Mouse (Mus musculus): Measurements from ENCODE around the gene Vapa. TPM values are rescaled to one million over a fixed set of nuclear protein-coding genes. Genes with fewer than 3 reads are reported as not detected.
A peak's percentile ranks its signal among the peaks of the same experiment; 100 is the strongest.

The Vapa gene
- polyA plus RNA-seq (2015; fragmentation: Nextera tagmentation; extraction: Ambion mirVana): 191 and 196 TPM in 2 replicates

DNA sequence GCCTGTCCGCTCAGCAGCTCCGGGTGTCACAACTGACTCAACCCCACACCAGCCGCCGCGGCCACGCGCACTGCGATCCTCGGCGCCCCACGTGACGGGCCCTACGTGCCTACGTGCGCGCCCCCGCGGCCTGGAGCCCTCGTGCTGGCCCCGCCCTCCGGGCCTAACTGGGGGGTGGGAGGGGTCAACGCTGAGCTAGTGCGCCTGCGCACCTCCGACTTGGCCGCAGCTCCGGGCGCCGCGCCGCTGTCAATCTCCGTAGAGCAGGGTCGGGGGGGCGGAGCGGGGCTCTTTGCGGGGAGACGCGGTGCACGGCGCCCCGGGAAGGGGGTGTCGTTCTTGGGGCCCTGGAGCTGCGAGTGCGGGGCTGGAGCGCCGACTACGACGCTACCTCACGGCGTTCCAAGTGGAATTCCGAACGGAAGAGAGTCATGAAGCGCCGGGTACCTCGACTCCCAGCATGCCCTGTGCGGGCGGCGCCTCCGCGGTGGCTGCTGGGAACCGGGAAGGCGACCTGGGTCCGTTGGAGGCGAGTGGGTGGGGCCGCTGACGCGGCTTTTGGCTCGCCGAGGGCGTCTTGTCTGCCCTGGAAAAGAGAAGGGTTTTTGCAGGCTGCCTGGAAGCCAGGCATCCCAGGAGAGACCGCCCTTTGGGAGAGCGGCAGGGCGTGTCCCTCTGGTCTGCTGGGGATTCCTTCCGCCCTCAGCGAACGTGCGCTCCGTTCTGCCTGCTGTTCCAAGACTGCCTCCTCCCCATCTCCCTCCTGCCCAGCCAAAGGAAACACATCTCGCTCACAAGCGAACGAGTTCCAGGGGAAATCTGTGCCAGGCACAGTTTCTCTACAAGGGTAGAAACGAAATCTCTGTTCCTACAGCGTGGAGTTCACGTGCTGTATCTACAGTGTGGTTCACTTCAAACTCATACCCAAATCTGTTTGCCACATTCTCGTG is at the start of gene Vapa:
Gene Vapa, minus strand, starts transcription at position 93 of the 950 bp plus-strand sequence.
- H3K27ac ChIP-seq: peak within 1 kb of the TSS; percentile 99
- under 1% methylated on average over 83 of the region's 85 CpGs for WGBS

DNA sequence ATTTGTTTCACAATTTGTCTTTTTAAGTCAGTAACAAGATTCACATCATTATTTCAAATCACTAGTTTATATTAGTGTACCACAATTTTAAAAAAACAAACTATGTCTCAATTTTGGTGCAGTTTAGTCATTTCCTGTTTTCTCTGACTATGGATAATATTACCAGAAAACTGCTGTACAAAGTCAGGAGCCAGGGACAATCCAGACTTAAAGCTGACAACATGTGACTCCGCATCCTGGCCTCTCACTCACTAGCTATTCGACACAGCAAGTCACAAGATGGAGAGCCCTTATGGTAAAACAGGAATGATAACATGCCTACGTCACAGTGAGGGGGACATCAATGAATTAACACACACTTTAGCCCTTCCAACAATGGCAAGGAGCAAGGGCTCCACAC is 49.3 kb upstream of the Vapa start:
- H3K27me3 ChIP-seq: no peaks in the 10 kb centered on the region
- no peak for ATAC-seq (ENCODE audit: borderline replicate concordance, extremely low read depth, low FRiP score, low TSS enrichment)
- no peak overlapping the region for H3K27ac ChIP-seq
- no peaks in the 10 kb centered on the region for H3K9me3 ChIP-seq
- no peak overlapping the region for H3K9ac ChIP-seq
- no peak overlapping the region for H3K4me3 ChIP-seq
- 0 out of 2 replicates have a peak, but pooled peaks cover 3% of the 10 kb centered on the region for H3K4me1 ChIP-seq
- no peak overlapping the region for H3K4me2 ChIP-seq
- no peaks in the 10 kb centered on the region for H3K36me3 ChIP-seq
- WGBS: 68% methylated on average over 3 of the region's 3 CpGs

More for the DNA sequence above, at the start of gene Vapa:
- ATAC-seq (ENCODE audit: borderline replicate concordance, extremely low read depth, low FRiP score, low TSS enrichment): peak; percentile 93
- Histone ChIP-seq H3K9me3 (no peaks in the 10 kb centered on the region), H3K9ac (peak within 1 kb of the TSS; percentile 97), H3K4me3 (peak within 1 kb of the TSS; percentile 89), H3K4me2 (peak within 1 kb of the TSS; percentile 67), H3K4me1 (peaks cover 30% of the 10 kb centered on the region), H3K27me3 (no peaks in the 10 kb centered on the region), H3K36me3 (0 out of 2 replicates have a peak, but pooled peaks cover 4% of the 10 kb centered on the region)

DNA sequence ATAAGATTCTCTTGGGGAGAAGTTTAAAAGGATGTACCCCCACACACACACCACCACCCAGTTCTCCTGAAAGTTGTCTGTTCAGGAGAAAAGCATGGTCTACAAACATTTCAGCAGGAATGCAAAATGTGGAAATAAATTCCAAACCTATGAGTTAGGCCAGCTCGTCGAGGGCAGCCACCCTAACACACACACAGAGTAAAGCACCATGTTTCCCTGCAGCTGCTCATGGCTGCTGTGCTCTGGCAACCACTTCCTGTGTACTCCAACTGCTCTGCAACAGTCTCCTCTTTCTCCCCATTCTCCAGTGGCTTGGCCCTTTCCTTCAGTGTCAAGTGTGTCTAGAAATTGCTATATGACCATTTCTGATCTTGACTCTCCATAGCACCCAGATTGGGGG is 45.1 kb upstream of the Vapa start:
- H3K4me1 ChIP-seq: no peaks in the 10 kb centered on the region
- WGBS: 54% methylated on average over 2 of the region's 2 CpGs
- no peaks in the 10 kb centered on the region for H3K27me3 ChIP-seq
- peak; percentile 43; the same call in 1 of the 2 replicates for ATAC-seq (ENCODE audit: borderline replicate concordance, extremely low read depth, low FRiP score, low TSS enrichment)
- H3K9ac ChIP-seq: no peak overlapping the region
- H3K4me3 ChIP-seq: no peak overlapping the region
- no peaks in the 10 kb centered on the region for H3K36me3 ChIP-seq
- H3K27ac ChIP-seq: no peak overlapping the region
- no peak overlapping the region for H3K4me2 ChIP-seq
- H3K9me3 ChIP-seq: no peaks in the 10 kb centered on the region

DNA sequence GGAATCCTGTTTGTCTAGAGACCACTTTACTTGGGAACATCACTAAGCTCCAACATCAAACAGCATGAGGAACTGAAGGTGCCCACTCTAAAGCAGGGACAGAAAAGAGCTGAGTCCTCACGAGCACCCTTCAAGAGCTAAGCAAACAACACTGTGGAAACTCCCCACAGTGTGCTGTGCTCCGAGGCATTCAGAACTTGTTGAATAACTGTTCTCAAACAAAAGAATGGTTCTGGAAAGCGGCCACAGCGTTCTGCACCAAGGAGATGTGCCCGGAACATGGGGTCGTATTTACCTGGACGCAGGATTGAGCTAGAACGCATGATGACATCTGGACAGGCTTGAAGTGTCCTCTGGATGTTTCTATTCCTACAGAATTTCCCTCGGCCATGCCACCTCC is 44.6 kb upstream of the Vapa start:
- Histone ChIP-seq H3K9me3 (no peaks in the 10 kb centered on the region), H3K36me3 (no peaks in the 10 kb centered on the region), H3K27ac (peak overlapping the region; percentile 38; the same call in 1 of the 2 replicates), H3K4me2 (no peak overlapping the region), H3K4me3 (no peak overlapping the region), H3K9ac (no peak overlapping the region), H3K27me3 (no peaks in the 10 kb centered on the region), H3K4me1 (no peaks in the 10 kb centered on the region)
- 66% methylated on average over 9 of the region's 9 CpGs for WGBS
- ATAC-seq (ENCODE audit: borderline replicate concordance, extremely low read depth, low FRiP score, low TSS enrichment): peak; percentile 69; the same call in 1 of the 2 replicates

DNA sequence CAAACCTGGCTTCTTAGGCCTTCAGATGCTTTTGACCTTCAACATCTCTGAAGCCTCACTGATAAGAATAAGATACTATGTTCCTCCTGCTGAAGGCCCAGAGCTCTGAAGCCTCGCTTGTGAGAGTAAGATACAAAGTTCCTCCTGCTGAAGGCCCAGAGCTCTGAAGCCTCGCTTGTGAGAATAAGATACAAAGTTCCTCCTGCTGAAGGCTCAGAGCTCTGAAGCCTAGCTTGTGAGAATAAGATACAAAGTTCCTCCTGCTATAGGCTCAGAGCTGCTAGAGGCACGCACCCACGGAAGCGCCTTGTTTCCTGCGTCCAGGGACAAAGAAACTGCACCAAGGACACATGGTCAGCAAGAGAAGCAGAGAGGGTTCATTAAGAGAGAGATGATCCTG is 43.4 kb upstream of the Vapa start:
- H3K9ac ChIP-seq: no peak overlapping the region
- H3K4me2 ChIP-seq: no peak overlapping the region
- ATAC-seq (ENCODE audit: borderline replicate concordance, extremely low read depth, low FRiP score, low TSS enrichment): no peak
- H3K9me3 ChIP-seq: no peaks in the 10 kb centered on the region
- H3K27me3 ChIP-seq: no peaks in the 10 kb centered on the region
- H3K27ac ChIP-seq: no peak overlapping the region
- WGBS: 88% methylated on average over 6 of the region's 6 CpGs
- H3K4me3 ChIP-seq: no peak overlapping the region
- no peaks in the 10 kb centered on the region for H3K36me3 ChIP-seq
- H3K4me1 ChIP-seq: no peaks in the 10 kb centered on the region

DNA sequence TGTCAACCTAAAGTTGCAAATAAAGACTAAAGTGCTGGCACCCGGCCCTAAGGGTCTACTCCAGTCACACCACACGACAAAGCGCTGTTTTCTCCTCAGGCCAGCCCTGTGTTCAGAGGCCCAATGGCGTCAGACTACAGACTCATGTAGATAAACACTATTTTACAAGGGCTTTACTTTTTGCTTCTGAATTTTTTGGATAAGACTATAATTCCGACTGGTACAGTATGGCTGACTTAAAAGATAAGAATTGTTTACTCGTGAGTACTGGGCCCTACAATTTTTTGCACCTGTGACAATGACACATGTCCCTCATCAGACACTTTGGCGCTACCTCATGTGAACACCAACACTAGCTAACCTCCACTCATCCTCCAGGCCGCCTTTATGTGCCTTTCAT is 42.7 kb upstream of the Vapa start:
- no peaks in the 10 kb centered on the region for H3K9me3 ChIP-seq
- H3K4me3 ChIP-seq: no peak overlapping the region
- no peaks in the 10 kb centered on the region for H3K4me1 ChIP-seq
- H3K9ac ChIP-seq: no peak overlapping the region
- no peak for ATAC-seq (ENCODE audit: borderline replicate concordance, extremely low read depth, low FRiP score, low TSS enrichment)
- H3K27me3 ChIP-seq: no peaks in the 10 kb centered on the region
- 75% methylated on average over 8 of the region's 8 CpGs for WGBS
- H3K36me3 ChIP-seq: no peaks in the 10 kb centered on the region
- H3K4me2 ChIP-seq: no peak overlapping the region
- H3K27ac ChIP-seq: no peak overlapping the region

DNA sequence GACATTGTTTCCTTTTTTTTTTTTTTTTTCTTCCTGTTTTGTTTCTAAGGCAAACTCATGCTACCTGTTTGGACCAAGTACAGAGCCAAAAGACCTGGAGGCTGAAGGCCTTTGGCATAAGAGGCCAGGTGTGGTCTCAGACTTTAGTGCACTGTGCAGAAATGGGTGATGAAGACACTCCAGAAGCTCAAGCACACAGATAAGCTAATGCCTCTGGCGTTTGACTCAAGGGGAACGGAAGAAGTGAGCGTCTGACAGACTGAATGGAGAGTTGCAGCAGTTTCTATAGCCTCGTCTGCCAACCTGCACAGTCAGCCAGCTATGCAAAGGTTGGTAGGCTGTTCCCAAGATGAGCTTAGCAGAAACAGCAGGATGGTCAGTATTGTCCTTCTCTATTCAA is 42.3 kb upstream of the Vapa start:
- ATAC-seq (ENCODE audit: borderline replicate concordance, extremely low read depth, low FRiP score, low TSS enrichment): no peak
- no peak overlapping the region for H3K4me3 ChIP-seq
- H3K27ac ChIP-seq: no peak overlapping the region
- no peaks in the 10 kb centered on the region for H3K9me3 ChIP-seq
- H3K4me2 ChIP-seq: no peak overlapping the region
- no peak overlapping the region for H3K9ac ChIP-seq
- H3K4me1 ChIP-seq: no peaks in the 10 kb centered on the region
- 46% methylated on average over 4 of the region's 4 CpGs for WGBS
- H3K36me3 ChIP-seq: no peaks in the 10 kb centered on the region
- no peaks in the 10 kb centered on the region for H3K27me3 ChIP-seq

DNA sequence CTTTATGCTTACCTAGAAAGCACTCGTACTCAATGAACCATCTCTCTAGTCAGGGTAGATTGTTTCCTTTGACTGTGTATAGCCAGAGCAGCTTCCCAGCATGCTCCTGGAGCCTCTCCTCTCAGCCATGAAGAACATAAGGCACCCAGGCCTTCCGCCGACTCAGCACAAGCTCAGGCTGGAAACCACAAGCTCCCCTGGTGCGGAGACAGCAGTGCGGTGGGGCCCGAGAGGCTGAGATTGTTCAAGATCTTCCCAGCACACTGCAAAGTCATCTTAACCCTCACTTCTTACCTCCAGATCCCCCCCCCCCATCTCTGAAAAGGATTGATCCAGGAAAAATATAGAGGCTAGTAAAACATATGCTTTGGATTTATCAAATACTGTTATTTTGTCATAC is 37.2 kb upstream of the Vapa start:
- WGBS: 88% methylated on average over 6 of the region's 6 CpGs
- no peaks in the 10 kb centered on the region for H3K36me3 ChIP-seq
- no peak for ATAC-seq (ENCODE audit: borderline replicate concordance, extremely low read depth, low FRiP score, low TSS enrichment)

DNA sequence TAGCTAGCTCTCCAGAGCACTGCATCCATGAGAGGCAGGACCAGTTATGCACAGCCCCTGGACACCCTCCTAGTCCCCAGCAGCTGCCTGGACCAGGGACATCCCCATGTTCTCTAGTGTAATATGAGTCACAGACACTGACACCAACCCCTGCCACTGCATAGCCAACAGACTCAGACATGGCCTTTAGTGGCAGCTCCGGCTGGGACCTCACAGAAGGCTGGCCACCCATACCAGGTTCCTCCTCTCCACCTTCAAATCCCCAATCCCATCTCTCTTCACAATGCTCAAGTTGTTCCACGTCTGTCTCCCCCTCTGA is 35.8 kb upstream of the Vapa start:
- no peaks in the 10 kb centered on the region for H3K36me3 ChIP-seq
- H3K4me2 ChIP-seq: no peak overlapping the region
- ATAC-seq (ENCODE audit: borderline replicate concordance, extremely low read depth, low FRiP score, low TSS enrichment): no peak
- no peak overlapping the region for H3K27ac ChIP-seq
- no peak overlapping the region for H3K4me3 ChIP-seq
- WGBS: 81% methylated on average over 2 of the region's 2 CpGs
- H3K4me1 ChIP-seq: no peaks in the 10 kb centered on the region
- H3K9ac ChIP-seq: no peak overlapping the region
- H3K27me3 ChIP-seq: no peaks in the 10 kb centered on the region
- H3K9me3 ChIP-seq: no peaks in the 10 kb centered on the region

More for the DNA sequence above, 37.2 kb upstream of the Vapa start:
- H3K4me2 ChIP-seq: no peak overlapping the region
- H3K4me3 ChIP-seq: no peak overlapping the region
- no peaks in the 10 kb centered on the region for H3K27me3 ChIP-seq
- H3K9me3 ChIP-seq: no peaks in the 10 kb centered on the region
- no peaks in the 10 kb centered on the region for H3K4me1 ChIP-seq
- no peak overlapping the region for H3K9ac ChIP-seq
- H3K27ac ChIP-seq: no peak overlapping the region

DNA sequence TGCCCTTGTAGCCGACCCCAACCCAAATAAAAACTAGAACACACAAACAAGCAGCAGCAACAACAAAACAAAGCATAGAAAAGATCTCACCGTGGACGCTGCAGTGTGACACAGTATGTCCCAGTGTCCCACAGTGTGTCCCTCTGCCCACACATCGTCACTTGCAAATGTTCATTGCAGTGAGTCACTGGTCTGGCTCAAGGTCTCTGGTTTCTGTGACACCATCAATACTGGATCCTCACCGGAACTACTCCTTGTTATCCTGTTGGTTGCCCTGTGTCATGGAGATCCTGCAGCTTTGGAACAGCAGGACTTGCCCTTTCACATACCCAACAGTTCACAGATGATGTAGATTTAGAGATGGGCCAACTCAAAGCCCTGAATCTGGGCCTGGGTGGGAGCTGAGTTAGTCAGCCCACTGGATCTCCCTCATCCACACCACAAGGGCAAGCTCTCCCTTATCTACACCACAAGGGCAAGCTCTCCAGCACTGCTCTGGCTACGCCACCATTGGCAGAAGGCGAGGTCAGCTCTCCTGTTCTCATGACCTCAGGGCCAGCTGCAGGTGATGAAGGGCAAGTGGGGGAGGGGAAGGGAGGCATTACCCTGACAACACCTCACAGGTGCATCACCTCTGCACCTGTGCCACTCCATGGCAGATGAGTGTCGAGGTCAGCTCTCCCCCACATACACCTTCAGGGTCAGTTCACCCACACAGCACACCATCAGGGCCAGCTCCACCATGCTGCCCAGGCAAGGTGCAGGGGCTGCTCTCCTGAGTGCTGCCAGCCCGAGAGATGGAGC is 35.2 kb upstream of the Vapa start:
- ATAC-seq (ENCODE audit: borderline replicate concordance, extremely low read depth, low FRiP score, low TSS enrichment): peak; percentile 56; the same call in 1 of the 2 replicates
- H3K4me3 ChIP-seq: no peak overlapping the region
- no peaks in the 10 kb centered on the region for H3K9me3 ChIP-seq
- no peaks in the 10 kb centered on the region for H3K4me1 ChIP-seq
- no peaks in the 10 kb centered on the region for H3K36me3 ChIP-seq
- H3K4me2 ChIP-seq: no peak overlapping the region
- no peak overlapping the region for H3K27ac ChIP-seq
- H3K27me3 ChIP-seq: no peaks in the 10 kb centered on the region
- WGBS: 80% methylated on average over 9 of the region's 9 CpGs
- H3K9ac ChIP-seq: no peak overlapping the region

DNA sequence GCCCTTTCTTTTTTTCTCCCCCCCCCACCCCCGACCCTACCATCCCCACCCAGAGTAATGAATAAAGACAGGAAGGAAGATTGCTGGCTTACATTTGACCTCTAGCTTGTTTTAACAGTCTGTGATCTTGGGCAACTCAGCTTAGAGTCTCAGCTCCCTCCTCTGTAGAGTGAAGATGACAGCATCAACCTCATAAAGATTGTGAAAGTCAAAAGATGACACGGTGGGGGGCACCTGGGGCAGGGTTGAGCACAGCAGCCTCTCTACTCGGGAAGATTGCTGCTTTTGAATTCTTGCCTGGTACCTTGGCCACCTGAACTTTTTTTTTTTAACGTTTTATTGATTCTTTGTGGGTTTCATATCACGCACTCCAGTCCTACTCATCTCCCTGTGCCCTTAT is 34.6 kb upstream of the Vapa start:
- no peaks in the 10 kb centered on the region for H3K27me3 ChIP-seq
- no peak overlapping the region for H3K4me2 ChIP-seq
- no peak overlapping the region for H3K4me3 ChIP-seq
- H3K9ac ChIP-seq: no peak overlapping the region
- H3K9me3 ChIP-seq: no peaks in the 10 kb centered on the region
- H3K27ac ChIP-seq: no peak overlapping the region
- H3K36me3 ChIP-seq: no peaks in the 10 kb centered on the region
- no peaks in the 10 kb centered on the region for H3K4me1 ChIP-seq
- no peak for ATAC-seq (ENCODE audit: borderline replicate concordance, extremely low read depth, low FRiP score, low TSS enrichment)
- 58% methylated on average over 5 of the region's 5 CpGs for WGBS

DNA sequence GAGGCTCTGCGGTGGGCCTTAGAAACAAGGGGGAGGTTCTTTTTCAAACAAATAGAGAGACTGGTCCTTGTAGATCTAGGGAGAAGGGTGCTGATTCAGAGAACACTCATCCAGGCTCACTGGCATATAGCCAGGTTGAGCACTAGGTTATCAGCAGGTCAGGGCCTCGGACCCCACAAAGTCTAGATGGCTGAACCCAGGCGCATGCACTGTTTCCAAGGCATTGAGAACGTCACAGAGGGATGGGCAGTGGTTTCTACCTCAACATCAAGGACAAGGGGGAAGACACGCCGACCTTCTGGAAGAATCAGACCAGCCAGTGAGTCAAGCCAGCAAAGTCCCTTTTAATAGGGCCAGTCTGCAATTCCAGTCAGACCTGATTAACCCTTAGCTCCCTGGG is 33.9 kb upstream of the Vapa start:
- Histone ChIP-seq H3K9me3 (no peaks in the 10 kb centered on the region), H3K27ac (no peak overlapping the region), H3K4me1 (0 out of 2 replicates have a peak, but pooled peaks cover 4% of the 10 kb centered on the region), H3K36me3 (no peaks in the 10 kb centered on the region), H3K27me3 (no peaks in the 10 kb centered on the region), H3K4me3 (no peak overlapping the region), H3K9ac (no peak overlapping the region), H3K4me2 (no peak overlapping the region)
- no peak for ATAC-seq (ENCODE audit: borderline replicate concordance, extremely low read depth, low FRiP score, low TSS enrichment)
- 62% methylated on average over 6 of the region's 6 CpGs for WGBS

Measured in lung, embryonic 15.5 days (tissue).